Mouse (Mus musculus) E14TG2a.4 (cell line): Measurements from ENCODE around the gene Nr5a2.

Experiments used
- H3K27me3 ChIP-seq: 2 replicates; pipeline ENCODE4 v1.6.1; 2014; ENCODE audit warnings: low read length, control low read depth; ENCODE audit not compliant: insufficient read depth
- H3K36me3 ChIP-seq: 2 replicates; pipeline ENCODE4 v1.6.1; 2014; ENCODE audit warnings: low read length, control low read depth; ENCODE audit not compliant: insufficient read depth
- H3K4me1 ChIP-seq: replicated peaks from 2 replicates; pipeline ENCODE4 v1.6.1; 2014; ENCODE audit warnings: low read depth, low read length, control low read depth
- H3K4me3 ChIP-seq: replicated peaks from 2 replicates; pipeline ENCODE4 v1.5.1; 2014; ENCODE audit warnings: mild to moderate bottlenecking, low read length
- H3K9me3 ChIP-seq: 2 replicates; pipeline ENCODE4 v1.6.1; 2014; ENCODE audit warnings: low read length, control low read depth
- CTCF ChIP-seq: conservative IDR thresholded peaks from 2 replicates; pipeline ENCODE4 v1.5.1; 2014; ENCODE audit warnings: low read length
- NANOG ChIP-seq: IDR thresholded peaks from 2 replicates; pipeline ENCODE4 v1.6.1; 2014; ENCODE audit warnings: borderline replicate concordance, low read length, mixed read lengths
- POU5F1 ChIP-seq: IDR thresholded peaks from 2 replicates; pipeline ENCODE4 v1.6.1; 2014; ENCODE audit warnings: low read length, borderline replicate concordance

Nr5a2 gene

GRCm38 (mm10) chr1:136951946-136952531, 8.2 kb downstream of the Nr5a2 start:
- H3K4me1 ChIP-seq: peaks cover 72% of the 10 kb centered on the region
- no peaks in the 10 kb centered on the region for H3K9me3 ChIP-seq
- peak overlapping the region; percentile 89 for H3K4me3 ChIP-seq
- H3K27me3 ChIP-seq: peaks cover 6% of the 10 kb centered on the region; the same call in 1 of the 2 replicates
- TF ChIP-seq CTCF (no peak), NANOG (no peak), POU5F1 (no peak)
- peaks cover 17% of the 10 kb centered on the region for H3K36me3 ChIP-seq

- TF ChIP-seq NANOG: no peak
- TF ChIP-seq POU5F1: no peak
- no peak for TF ChIP-seq CTCF
- H3K36me3 ChIP-seq: peaks cover 26% of the 10 kb centered on the region
Observed at GRCm38 (mm10) chr1:136951155-136951650, 9.0 kb downstream of the Nr5a2 start.

GRCm38 (mm10) chr1:136949323-136949741, 10.9 kb downstream of the Nr5a2 start:
- no peak for TF ChIP-seq CTCF
- no peak for TF ChIP-seq NANOG
- no peak for TF ChIP-seq POU5F1
- H3K36me3 ChIP-seq: peaks cover 42% of the 10 kb centered on the region
- H3K4me3 ChIP-seq: peak overlapping the region; percentile 89
- peaks cover 72% of the 10 kb centered on the region for H3K4me1 ChIP-seq
- H3K27me3 ChIP-seq: peaks cover 10% of the 10 kb centered on the region; the same call in 1 of the 2 replicates
- H3K9me3 ChIP-seq: no peaks in the 10 kb centered on the region

More at GRCm38 (mm10) chr1:136951155-136951650, 9.0 kb downstream of the Nr5a2 start:
- Histone ChIP-seq H3K9me3 (no peaks in the 10 kb centered on the region), H3K4me3 (peak overlapping the region; percentile 89), H3K27me3 (peaks cover 10% of the 10 kb centered on the region; the same call in 1 of the 2 replicates), H3K4me1 (peaks cover 72% of the 10 kb centered on the region)

GRCm38 (mm10) chr1:136948511-136949275, 11.6 kb downstream of the Nr5a2 start:
- Histone ChIP-seq H3K4me1 (peaks cover 70% of the 10 kb centered on the region), H3K4me3 (peak overlapping the region; percentile 89), H3K9me3 (no peaks in the 10 kb centered on the region), H3K36me3 (peaks cover 47% of the 10 kb centered on the region), H3K27me3 (peaks cover 10% of the 10 kb centered on the region; the same call in 1 of the 2 replicates)
- TF ChIP-seq POU5F1: no peak
- TF ChIP-seq CTCF: no peak
- no peak for TF ChIP-seq NANOG

GRCm38 (mm10) chr1:136948127-136948422, 12.2 kb downstream of the Nr5a2 start:
- Histone ChIP-seq H3K4me1 (peaks cover 71% of the 10 kb centered on the region), H3K9me3 (no peaks in the 10 kb centered on the region), H3K4me3 (peak overlapping the region; percentile 89), H3K27me3 (peaks cover 10% of the 10 kb centered on the region; the same call in 1 of the 2 replicates), H3K36me3 (peaks cover 54% of the 10 kb centered on the region)
- TF ChIP-seq POU5F1 (no peak), CTCF (no peak)

GRCm38 (mm10) chr1:136947394-136948126, 12.7 kb downstream of the Nr5a2 start:
- H3K4me3 ChIP-seq: peak overlapping the region; percentile 89
- TF ChIP-seq CTCF: no peak
- no peak for TF ChIP-seq NANOG
- TF ChIP-seq POU5F1: no peak

GRCm38 (mm10) chr1:136946806-136947393, 13.3 kb downstream of the Nr5a2 start:
- peaks cover 71% of the 10 kb centered on the region for H3K4me1 ChIP-seq
- H3K27me3 ChIP-seq: peaks cover 10% of the 10 kb centered on the region; the same call in 1 of the 2 replicates
- no peaks in the 10 kb centered on the region for H3K9me3 ChIP-seq
- TF ChIP-seq POU5F1 (no peak), NANOG (no peak), CTCF (no peak)
- H3K36me3 ChIP-seq: peaks cover 65% of the 10 kb centered on the region
- H3K4me3 ChIP-seq: peak overlapping the region; percentile 89

More at GRCm38 (mm10) chr1:136947394-136948126, 12.7 kb downstream of the Nr5a2 start:
- peaks cover 10% of the 10 kb centered on the region; the same call in 1 of the 2 replicates for H3K27me3 ChIP-seq
- H3K36me3 ChIP-seq: peaks cover 59% of the 10 kb centered on the region
- no peaks in the 10 kb centered on the region for H3K9me3 ChIP-seq
- peaks cover 71% of the 10 kb centered on the region for H3K4me1 ChIP-seq

GRCm38 (mm10) chr1:136946404-136946803, 13.8 kb downstream of the Nr5a2 start:
- H3K36me3 ChIP-seq: peaks cover 70% of the 10 kb centered on the region
- peak overlapping the region; percentile 89 for H3K4me3 ChIP-seq
- TF ChIP-seq POU5F1 (no peak), NANOG (no peak), CTCF (no peak)
- peaks cover 10% of the 10 kb centered on the region; the same call in 1 of the 2 replicates for H3K27me3 ChIP-seq
- H3K9me3 ChIP-seq: no peaks in the 10 kb centered on the region
- peaks cover 72% of the 10 kb centered on the region for H3K4me1 ChIP-seq
